ENCODE assay signal across 11 mouse cellular contexts in genomic region chr7:68738676-68739399, GRCm38 (mm10).
"Had no signal": no experiment of that assay in that cellular context is flagged by ENCODE, and none has a peak within 500 bp of the region (broad histone marks: within the 10 kb centered on the region; RNA-seq: fewer than 3 reads in every experiment).

No protein-coding gene starts in this region.

- H3K27me3 ChIP-seq: intestine, embryonic 15.5 days; limb, embryonic 13.5 days; liver, embryonic 13.5 days; midbrain, embryonic 15.5 days had no signal

- H3K27ac ChIP-seq: intestine, embryonic 15.5 days; limb, embryonic 13.5 days; liver, embryonic 13.5 days; midbrain, embryonic 15.5 days; stomach, postnatal 0 days had no signal

- H3K36me3 ChIP-seq: liver, embryonic 13.5 days had no signal

- H3K4me1 ChIP-seq: intestine, embryonic 15.5 days; limb, embryonic 13.5 days; liver, embryonic 13.5 days; midbrain, embryonic 15.5 days had no signal

- ATAC-seq: intestine, embryonic 15.5 days; midbrain, embryonic 15.5 days had no signal

- H3K9me3 ChIP-seq: intestine, embryonic 15.5 days; limb, embryonic 13.5 days; liver, embryonic 13.5 days; midbrain, embryonic 15.5 days had no signal

- DNase-seq: kidney, adult 18-20 months; kidney, postnatal 10 days; left cerebral cortex, postnatal 4 days; liver, embryonic 13.5 days; lung, adult 18-20 months; lung, postnatal 4 days; thymus, postnatal 4 days had no signal

- H3K4me3 ChIP-seq: intestine, embryonic 15.5 days; limb, embryonic 13.5 days; liver, embryonic 13.5 days; midbrain, embryonic 15.5 days had no signal

- H3K4me2 ChIP-seq: intestine, embryonic 15.5 days; limb, embryonic 13.5 days; liver, embryonic 13.5 days; midbrain, embryonic 15.5 days had no signal

- H3K9ac ChIP-seq: intestine, embryonic 15.5 days; limb, embryonic 13.5 days; liver, embryonic 13.5 days; midbrain, embryonic 15.5 days had no signal
